Mouse (Mus musculus): ENCODE results near the gene Lcn2. TPM values are rescaled to one million over a fixed set of nuclear protein-coding genes. Genes with fewer than 3 reads are reported as not detected.

Lcn2 gene
- polyA plus RNA-seq, 1 experiment, result 328 TPM

DNA sequence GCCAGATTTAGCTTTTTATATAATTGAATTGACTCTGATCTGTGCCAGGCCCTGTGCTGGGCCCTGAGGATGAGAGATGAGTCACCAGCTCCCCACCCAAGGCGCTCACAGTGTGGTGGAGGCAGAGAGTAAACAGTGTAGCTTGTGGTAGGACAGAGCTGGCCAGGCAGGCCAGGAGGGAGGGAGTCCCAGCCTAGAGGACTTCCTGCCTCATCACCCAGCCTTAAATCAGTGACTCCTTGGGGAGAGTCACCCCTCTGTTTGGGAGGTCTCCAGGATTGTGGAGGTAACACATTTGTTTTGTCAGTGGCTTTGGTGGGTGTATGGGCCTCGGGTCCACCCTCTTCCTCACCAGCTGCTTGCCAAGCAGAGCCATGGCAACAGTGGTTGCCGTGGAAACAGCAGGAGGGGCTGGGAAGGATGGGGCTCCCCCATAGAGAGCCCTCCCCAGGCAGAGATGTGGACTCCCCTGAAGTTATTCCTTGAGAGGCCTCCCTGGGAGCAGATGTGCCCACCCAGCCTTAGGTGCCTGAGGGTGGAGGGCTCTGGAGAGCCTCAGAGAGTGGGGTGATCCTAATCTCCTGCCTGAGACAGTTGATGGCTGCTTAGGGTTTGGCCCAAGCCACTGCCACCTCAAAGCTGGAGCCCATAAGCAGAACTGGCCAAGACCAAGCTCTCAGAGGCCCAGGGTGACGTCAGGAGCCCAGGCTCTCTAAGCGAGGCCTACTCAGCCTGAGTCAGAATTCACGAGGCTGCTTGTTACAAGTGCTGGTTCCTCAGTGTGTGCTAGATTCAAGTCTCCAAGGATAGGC, 45.3 kb downstream of the Lcn2 start:
- Histone ChIP-seq H3K27me3 (ENCODE audit: control insufficient read depth, insufficient read depth, low read length) (no peaks in the 10 kb centered on the region), H3K4me3 (ENCODE audit: control insufficient read depth, low read depth, low read length) (no peak overlapping the region), H3K36me3 (ENCODE audit: control insufficient read depth, insufficient read depth, low read length) (no peaks in the 10 kb centered on the region), H3K4me1 (ENCODE audit: control insufficient read depth, insufficient read depth, low read length) (peaks cover 7% of the 10 kb centered on the region), H3K27ac (ENCODE audit: control insufficient read depth, insufficient read depth, low read depth, low read length) (no peak overlapping the region)
- TF ChIP-seq POLR2A (IDR thresholded peaks at IDR 0.05; ENCODE audit: control insufficient read depth, low read depth, low read length) (no peak), CTCF (IDR thresholded peaks at IDR 0.05; ENCODE audit: control insufficient read depth, insufficient read depth, insufficient replicate concordance, low read depth, low read length) (no peak)

DNA sequence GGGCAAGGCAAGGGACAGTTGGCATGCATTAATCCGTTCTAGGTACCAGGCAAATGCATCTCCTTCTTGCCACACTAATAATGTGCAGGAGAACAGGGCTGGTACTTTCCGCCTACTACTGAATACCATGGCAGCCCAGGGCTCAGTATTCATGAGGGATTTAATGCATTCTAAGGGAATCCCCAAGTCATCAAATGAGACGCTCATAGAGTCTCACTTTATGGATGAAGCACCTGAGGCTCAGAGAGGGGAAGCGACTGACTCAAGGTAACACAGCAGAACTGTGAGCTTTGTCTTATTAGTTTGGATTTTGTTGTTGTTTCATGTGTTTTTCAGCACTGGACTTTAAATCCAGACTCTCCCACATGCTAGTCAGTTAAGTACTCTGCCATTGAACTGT, 46.0 kb downstream of the Lcn2 start:
- Histone ChIP-seq H3K27ac (ENCODE audit: control insufficient read depth, insufficient read depth, low read depth, low read length) (no peak overlapping the region), H3K27me3 (ENCODE audit: control insufficient read depth, insufficient read depth, low read length) (no peaks in the 10 kb centered on the region), H3K4me1 (ENCODE audit: control insufficient read depth, insufficient read depth, low read length) (peaks cover 7% of the 10 kb centered on the region), H3K36me3 (ENCODE audit: control insufficient read depth, insufficient read depth, low read length) (no peaks in the 10 kb centered on the region), H3K4me3 (ENCODE audit: control insufficient read depth, low read depth, low read length) (no peak overlapping the region)
- no peak for TF ChIP-seq CTCF (IDR thresholded peaks at IDR 0.05; ENCODE audit: control insufficient read depth, insufficient read depth, insufficient replicate concordance, low read depth, low read length)
- TF ChIP-seq POLR2A (IDR thresholded peaks at IDR 0.05; ENCODE audit: control insufficient read depth, low read depth, low read length), result no peak

DNA sequence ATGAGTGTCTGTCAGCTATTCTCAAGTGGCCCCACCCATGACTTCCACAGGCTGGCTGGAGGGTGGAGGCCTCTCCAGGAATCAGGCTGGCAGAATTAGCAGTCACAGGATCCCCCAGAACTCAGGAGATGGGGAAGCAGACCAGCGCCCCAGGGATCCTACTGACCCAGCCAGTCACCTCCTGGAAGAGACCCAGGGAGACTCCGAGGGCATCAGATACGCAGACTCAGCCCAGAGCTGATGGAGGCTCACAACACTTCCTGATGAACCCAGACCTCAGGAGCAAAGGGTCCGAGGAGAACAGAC, 46.5 kb downstream of the Lcn2 start:
- Histone ChIP-seq H3K27me3 (ENCODE audit: control insufficient read depth, insufficient read depth, low read length) (no peaks in the 10 kb centered on the region), H3K36me3 (ENCODE audit: control insufficient read depth, insufficient read depth, low read length) (no peaks in the 10 kb centered on the region), H3K4me3 (ENCODE audit: control insufficient read depth, low read depth, low read length) (no peak overlapping the region), H3K27ac (ENCODE audit: control insufficient read depth, insufficient read depth, low read depth, low read length) (no peak overlapping the region), H3K4me1 (ENCODE audit: control insufficient read depth, insufficient read depth, low read length) (peaks cover 7% of the 10 kb centered on the region)
- TF ChIP-seq CTCF (IDR thresholded peaks at IDR 0.05; ENCODE audit: control insufficient read depth, insufficient read depth, insufficient replicate concordance, low read depth, low read length) (no peak), POLR2A (IDR thresholded peaks at IDR 0.05; ENCODE audit: control insufficient read depth, low read depth, low read length) (no peak)

DNA sequence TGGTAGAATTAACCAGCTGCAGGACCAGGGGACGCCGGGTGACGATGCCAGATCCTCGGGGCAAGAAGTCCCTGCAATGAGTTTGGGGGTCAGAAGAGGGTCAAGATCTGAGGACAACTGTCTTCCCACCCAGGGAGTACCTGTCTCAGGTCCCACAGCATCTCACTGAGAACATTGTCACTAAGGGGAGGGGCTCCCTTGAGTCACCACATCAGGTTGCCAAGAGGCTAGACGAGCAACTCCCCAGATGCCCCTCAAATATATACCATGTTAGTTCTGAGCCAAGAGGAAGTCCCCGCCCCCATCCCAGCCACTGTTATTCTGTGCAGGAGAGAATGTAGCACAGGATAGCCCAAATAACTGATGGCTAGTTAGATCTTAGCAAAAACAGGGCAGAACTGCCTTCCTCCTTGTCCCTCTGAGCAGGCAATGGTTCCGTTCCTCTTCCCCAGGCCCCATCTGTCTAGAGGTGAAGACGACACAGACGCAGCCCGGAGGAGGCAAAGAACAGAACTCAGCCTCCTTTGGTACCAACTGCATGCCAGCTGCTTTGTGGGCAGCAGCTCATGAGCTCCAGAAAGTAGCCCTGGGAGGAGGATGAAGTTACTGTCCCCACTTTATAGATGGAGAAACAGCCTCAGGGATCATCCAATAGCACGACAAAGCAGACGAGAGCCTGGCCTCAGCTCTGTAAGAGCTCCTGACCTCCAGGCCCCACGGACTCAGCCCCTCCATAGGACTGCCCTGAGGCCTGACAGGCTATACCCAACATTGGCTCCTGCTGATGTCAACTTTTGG, 47.0 kb downstream of the Lcn2 start:
- H3K4me3 ChIP-seq (ENCODE audit: control insufficient read depth, low read depth, low read length), result no peak overlapping the region
- H3K27me3 ChIP-seq (ENCODE audit: control insufficient read depth, insufficient read depth, low read length), result no peaks in the 10 kb centered on the region
- H3K27ac ChIP-seq (ENCODE audit: control insufficient read depth, insufficient read depth, low read depth, low read length), result no peak overlapping the region
- TF ChIP-seq CTCF (IDR thresholded peaks at IDR 0.05; ENCODE audit: control insufficient read depth, insufficient read depth, insufficient replicate concordance, low read depth, low read length), result no peak
- no peak for TF ChIP-seq POLR2A (IDR thresholded peaks at IDR 0.05; ENCODE audit: control insufficient read depth, low read depth, low read length)
- peaks cover 7% of the 10 kb centered on the region for H3K4me1 ChIP-seq (ENCODE audit: control insufficient read depth, insufficient read depth, low read length)
- no peaks in the 10 kb centered on the region for H3K36me3 ChIP-seq (ENCODE audit: control insufficient read depth, insufficient read depth, low read length)

DNA sequence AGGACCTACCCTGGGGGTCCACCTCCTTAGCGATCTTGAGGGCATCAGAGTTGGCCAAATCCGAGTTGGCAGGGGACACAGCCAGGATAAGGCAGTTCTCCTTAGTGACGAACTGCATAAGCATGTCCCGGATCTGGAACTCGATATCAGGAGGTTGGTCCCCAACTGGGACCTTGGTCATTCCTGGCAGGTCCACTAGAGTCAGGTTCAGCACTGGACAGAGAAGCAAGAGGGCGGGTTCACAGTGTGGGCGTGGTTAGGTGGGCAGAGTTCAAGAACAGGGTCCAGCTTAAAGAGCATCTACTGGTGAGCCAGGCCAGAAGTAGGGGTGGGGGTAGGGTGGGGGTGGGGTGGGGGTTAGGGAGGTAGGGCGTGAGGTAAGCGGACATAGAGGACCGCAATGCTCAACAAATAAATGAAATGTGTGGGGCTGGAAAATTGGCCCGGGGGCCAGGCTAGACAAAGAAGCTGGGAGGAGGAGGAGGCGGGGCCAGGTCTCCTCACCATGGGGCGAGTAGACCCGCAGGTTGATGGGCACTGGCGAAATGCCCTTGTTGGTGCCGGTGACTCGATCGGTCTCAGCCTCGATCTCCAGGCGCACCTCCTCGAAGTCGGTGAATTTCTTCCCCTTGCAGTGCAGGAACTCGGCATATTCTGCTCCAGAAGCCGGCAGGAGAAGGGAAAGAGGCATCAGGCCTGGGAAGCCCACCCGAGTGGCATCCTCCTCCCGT, 48.0 kb downstream of the Lcn2 start:
- Histone ChIP-seq H3K27me3 (ENCODE audit: control insufficient read depth, insufficient read depth, low read length) (no peaks in the 10 kb centered on the region), H3K4me1 (ENCODE audit: control insufficient read depth, insufficient read depth, low read length) (peaks cover 7% of the 10 kb centered on the region), H3K27ac (ENCODE audit: control insufficient read depth, insufficient read depth, low read depth, low read length) (no peak overlapping the region), H3K4me3 (ENCODE audit: control insufficient read depth, low read depth, low read length) (no peak overlapping the region), H3K36me3 (ENCODE audit: control insufficient read depth, insufficient read depth, low read length) (no peaks in the 10 kb centered on the region)
- TF ChIP-seq CTCF (IDR thresholded peaks at IDR 0.05; ENCODE audit: control insufficient read depth, insufficient read depth, insufficient replicate concordance, low read depth, low read length) (no peak), POLR2A (IDR thresholded peaks at IDR 0.05; ENCODE audit: control insufficient read depth, low read depth, low read length) (no peak)

DNA sequence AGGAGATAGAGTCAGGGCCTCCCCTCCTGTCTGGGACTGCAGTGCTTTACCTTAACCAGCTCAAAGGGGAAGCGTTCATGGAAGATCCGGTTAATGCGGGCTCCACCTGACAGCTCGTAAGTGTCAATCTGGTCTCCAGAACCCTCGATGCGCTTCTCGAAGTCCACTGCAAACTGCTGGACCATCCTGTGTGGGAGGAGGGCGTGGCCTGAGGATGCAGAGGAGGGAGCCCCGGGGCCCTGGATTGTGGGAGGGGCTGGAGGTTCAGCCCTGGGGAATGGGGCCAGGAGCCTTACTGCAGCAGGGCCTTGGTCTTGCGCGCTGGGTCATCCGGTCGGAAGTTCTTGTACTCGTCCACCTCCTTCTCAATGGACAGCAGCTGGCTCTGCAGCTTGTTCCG, 52.2 kb downstream of the Lcn2 start:
- TF ChIP-seq CTCF (IDR thresholded peaks at IDR 0.05; ENCODE audit: control insufficient read depth, insufficient read depth, insufficient replicate concordance, low read depth, low read length), result no peak
- TF ChIP-seq POLR2A (IDR thresholded peaks at IDR 0.05; ENCODE audit: control insufficient read depth, low read depth, low read length), result no peak
- no peaks in the 10 kb centered on the region for H3K36me3 ChIP-seq (ENCODE audit: control insufficient read depth, insufficient read depth, low read length)
- H3K4me1 ChIP-seq (ENCODE audit: control insufficient read depth, insufficient read depth, low read length), result peaks cover 2% of the 10 kb centered on the region; the same call in 1 of the 2 replicates
- H3K27me3 ChIP-seq (ENCODE audit: control insufficient read depth, insufficient read depth, low read length), result no peaks in the 10 kb centered on the region
- H3K4me3 ChIP-seq (ENCODE audit: control insufficient read depth, low read depth, low read length), result no peak overlapping the region
- H3K27ac ChIP-seq (ENCODE audit: control insufficient read depth, insufficient read depth, low read depth, low read length), result no peak overlapping the region

Other genes with a start within 250 kb of the Lcn2 start
- gene Prrc2b, start 237.2 kb downstream of the Lcn2 start, polyA plus RNA-seq (2012; rRNA removed), result 5.5 and 5.7 TPM in 2 replicates
- 185 and 204 TPM in 2 replicates for gene Pomt1, start 151.7 kb downstream of the Lcn2 start, polyA plus RNA-seq (2012; rRNA removed)
- 23.5 and 24.5 TPM in 2 replicates for gene Uck1, start 128.1 kb downstream of the Lcn2 start, polyA plus RNA-seq (2012; rRNA removed)
- gene Golga2, start 100.9 kb downstream of the Lcn2 start, polyA plus RNA-seq (2012; rRNA removed), result 36.0 and 36.7 TPM in 2 replicates
- 381 and 421 TPM in 2 replicates for gene Swi5, start 100.2 kb downstream of the Lcn2 start, polyA plus RNA-seq (2012; rRNA removed)
- gene Ciz1, start 35.9 kb downstream of the Lcn2 start, polyA plus RNA-seq (2012; rRNA removed), result 255 and 278 TPM in 2 replicates
- 36.3 and 39.4 TPM in 2 replicates for gene Dnm1, start 34.9 kb downstream of the Lcn2 start, polyA plus RNA-seq (2012; rRNA removed)
- 92.9 and 102 TPM in 2 replicates for gene 1110008P14Rik, start 6.3 kb downstream of the Lcn2 start, polyA plus RNA-seq (2012; rRNA removed)
- gene Ptges2, start 7.6 kb upstream of the Lcn2 start, polyA plus RNA-seq (2012; rRNA removed), result 7.5 and 7.6 TPM in 2 replicates
- 19.9 and 22.7 TPM in 2 replicates for gene Naif1, start 62.2 kb upstream of the Lcn2 start, polyA plus RNA-seq (2012; rRNA removed)
- gene Slc25a25, start 63.2 kb upstream of the Lcn2 start, polyA plus RNA-seq (2012; rRNA removed), result 36.7 and 38.4 TPM in 2 replicates
- 15.4 and 17.6 TPM in 2 replicates for gene Fam102a, start 147.1 kb upstream of the Lcn2 start, polyA plus RNA-seq (2012; rRNA removed)
- gene Dpm2, start 182.6 kb upstream of the Lcn2 start, polyA plus RNA-seq (2012; rRNA removed), result 100 and 110 TPM in 2 replicates
- 39.7 and 47.8 TPM in 2 replicates for gene Pip5kl1, start 186.5 kb upstream of the Lcn2 start, polyA plus RNA-seq (2012; rRNA removed)
- 2.2 and 2.3 TPM in 2 replicates for gene 9430097D07Rik, start 187.4 kb upstream of the Lcn2 start, polyA plus RNA-seq (2012; rRNA removed)
- gene St6galnac4, start 198.8 kb upstream of the Lcn2 start, polyA plus RNA-seq (2012; rRNA removed), result 1.4 and 1.6 TPM in 2 replicates
- gene St6galnac6, start 211.5 kb upstream of the Lcn2 start, polyA plus RNA-seq (2012; rRNA removed), result 17.6 and 24.7 TPM in 2 replicates
- 172 and 177 TPM in 2 replicates for gene Ak1, start 233.5 kb upstream of the Lcn2 start, polyA plus RNA-seq (2012; rRNA removed)